Mouse (Mus musculus) heart, adult 2 months (tissue): ENCODE measurements around the gene Vps36. TPM values are rescaled to one million over a fixed set of nuclear protein-coding genes. Genes with fewer than 3 reads are reported as not detected.

Experiments
- DNase-seq, 2 experiments: peaks; one replicate each; pipeline ENCODE4 v3.0.0; 2021
- H3K27ac ChIP-seq: fragments of 200-600 bp; 2 replicates; pipeline ENCODE4 v1.8.1; 2022
- H3K27me3 ChIP-seq: fragments of 200-500 bp; 2 replicates; pipeline ENCODE4 v1.6.1; 2012; ENCODE audit warnings: mild to moderate bottlenecking, low read length, inconsistent platforms, mixed read lengths; ENCODE audit not compliant: control insufficient read depth, insufficient read depth
- H3K36me3 ChIP-seq: fragments of 200-500 bp; 2 replicates; pipeline ENCODE4 v1.6.1; 2012; ENCODE audit warnings: low read length, inconsistent platforms; ENCODE audit not compliant: control insufficient read depth, insufficient read depth
- H3K4me1 ChIP-seq: fragments of 200-500 bp; 2 replicates; pipeline ENCODE4 v1.6.1; 2011; ENCODE audit warnings: low read length; ENCODE audit not compliant: control insufficient read depth, insufficient read depth
- H3K4me3 ChIP-seq: fragments of 200-600 bp; 2 replicates; pipeline ENCODE4 v1.8.1; 2022
- H3K79me2 ChIP-seq: fragments of 200-500 bp; replicated peaks from 2 replicates; pipeline ENCODE4 v1.6.1; 2012; ENCODE audit warnings: mild to moderate bottlenecking, inconsistent platforms, low read length, moderate library complexity, mixed read lengths; ENCODE audit not compliant: control insufficient read depth, insufficient read depth
- H3K9ac ChIP-seq: fragments of 200-500 bp; 2 replicates; pipeline ENCODE4 v1.6.1; 2012; ENCODE audit warnings: low read depth, mild to moderate bottlenecking, control low read depth, inconsistent platforms, low read length, mixed read lengths
- CTCF ChIP-seq: fragments of 200-600 bp; IDR thresholded peaks from 2 replicates; pipeline ENCODE4 v1.8.1; 2022; ENCODE audit warnings: antibody characterized with exemption, mild to moderate bottlenecking, moderate library complexity
- EP300 ChIP-seq: fragments of 200-500 bp; IDR thresholded peaks from 2 replicates; pipeline ENCODE4 v1.6.1; 2011; ENCODE audit warnings: low read depth, low read length, control low read depth; ENCODE audit not compliant: insufficient read depth
- POLR2A ChIP-seq: fragments of 200-500 bp; IDR thresholded peaks from 2 replicates; pipeline ENCODE4 v1.6.1; 2011; ENCODE audit warnings: mild to moderate bottlenecking, low read depth, low read length, control low read depth; ENCODE audit not compliant: insufficient read depth
- WGBS: fragments of 180-500 bp; shearing (Covaris S2); methylation state at CpG from one replicate; pipeline ENCODE4 v1.1.7; 2018; 5-methylcytosine and 5-hydroxymethylcytosine counted together
- intact Hi-C: fragments of 180-260 bp; cut with DNase I; formaldehyde crosslinking; loops from one replicate; pipeline ENCODE4 v1.15.1; 2025
- long read RNA-seq: library from polyadenylated mRNA; stranded (forward); transcript quantifications from one replicate; pipeline ENCODE4 v2.0.0, GENCODE M21; 2021
- polyA plus RNA-seq: library from polyadenylated mRNA; depleted of rRNA; stranded (reverse); fragments of >200 nt; gene quantifications from 2 replicates; pipeline ENCODE4 v1.2.3, GENCODE M21; 2012; rRNA removed
- total RNA-seq, 2 experiments: library from RNA; stranded (reverse); gene quantifications; 2 replicates each; pipeline ENCODE4 v1.2.3; 2021

Gene Vps36
- 10 to 100 TPM; 25.2 to 27.0 TPM for total RNA-seq
- polyA plus RNA-seq = 9.9 and 16.2 TPM in 2 replicates
- long read RNA-seq, transcript Vps36-201 (14 exons, 3,574 nt) = major isoform, 27 of 36 reads
- long read RNA-seq, partial matches to known transcripts = 9 of 36 reads
- long read RNA-seq, other reads (novel, unspliced or antisense) = 0 of 36 reads

DNA sequence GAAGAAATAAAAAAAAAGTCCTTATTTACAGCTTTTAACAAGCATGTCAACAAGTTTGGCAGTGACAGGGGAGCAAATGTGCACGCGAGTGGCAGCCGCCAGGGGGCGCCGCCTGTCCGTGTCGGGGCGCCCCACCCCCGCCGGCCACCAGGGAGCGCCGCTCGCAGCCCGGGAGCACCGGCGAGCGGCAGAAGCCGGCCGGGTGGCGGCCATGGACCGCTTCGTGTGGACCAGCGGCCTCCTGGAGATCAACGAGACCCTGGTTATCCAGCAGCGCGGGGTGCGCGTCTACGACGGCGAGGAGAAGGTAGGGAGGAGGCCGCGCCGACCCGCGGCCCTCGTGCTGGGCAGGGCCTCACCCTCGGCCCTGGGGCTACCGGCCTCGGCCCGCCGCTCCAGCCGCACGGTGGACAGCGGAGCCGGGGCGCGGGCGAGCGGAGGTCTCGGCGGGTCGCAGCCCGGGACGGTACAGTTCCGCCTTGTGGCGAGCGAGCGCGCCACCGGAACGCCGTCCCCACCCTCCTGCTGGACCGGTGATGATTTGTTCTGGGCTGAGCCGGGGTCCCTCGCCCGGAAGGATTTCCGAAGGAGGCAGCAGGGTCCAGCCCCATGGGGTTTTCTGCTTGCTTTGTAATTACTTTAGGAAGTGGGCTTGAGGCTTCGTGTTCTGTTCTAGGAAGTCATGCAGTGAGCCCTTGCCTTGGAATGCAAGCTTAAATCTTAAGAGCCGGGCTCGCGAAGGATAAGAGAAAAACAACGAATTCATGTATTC lies at the start of gene Vps36:
Gene Vps36, plus strand, starts transcription at position 150 of the 772 bp plus-strand sequence.
- under 1% methylated on average over 73 of the region's 73 CpGs for WGBS
- TF ChIP-seq CTCF (peak; percentile 96), POLR2A (peak; percentile 52; the same call in 1 of the 2 replicates), EP300 (no peak)
- Histone ChIP-seq H3K9ac (peak within 1 kb of the TSS; percentile 99), H3K4me1 (no peaks in the 10 kb centered on the region; the same call in 1 of the 2 replicates), H3K27me3 (no peaks in the 10 kb centered on the region), H3K36me3 (0 out of 2 replicates have a peak, but pooled peaks cover 2% of the 10 kb centered on the region), H3K4me3 (peak within 1 kb of the TSS; percentile 81), H3K79me2 (peaks cover 4% of the 10 kb centered on the region; the same call in 1 of the 2 replicates), H3K27ac (peak within 1 kb of the TSS; percentile 99)
- peak; percentile 93 to 95 for DNase-seq
- intact Hi-C loops = loop anchor here (1.0 to 10.0 kb wide), 5 partner anchors 35 to 204 kb away; partner anchors contain the start of gene Slc25a15

GRCm38 (mm10) chr8:22143764-22144491 lies 48.7 kb upstream of the Vps36 start:
- DNase-seq = no peak
- no peak overlapping the region for H3K4me3 ChIP-seq
- no peak for TF ChIP-seq POLR2A
- no peak for TF ChIP-seq EP300
- TF ChIP-seq CTCF = no peak
- no peaks in the 10 kb centered on the region for H3K4me1 ChIP-seq
- H3K79me2 ChIP-seq = no peaks in the 10 kb centered on the region
- WGBS = 71% methylated on average over 1 of the region's 1 CpGs
- no peak overlapping the region for H3K27ac ChIP-seq
- no peaks in the 10 kb centered on the region for H3K27me3 ChIP-seq
- intact Hi-C loops = no loop called here
- H3K36me3 ChIP-seq = no peaks in the 10 kb centered on the region
- H3K9ac ChIP-seq = no peak overlapping the region

- intact Hi-C loops = no loop called here
- Histone ChIP-seq H3K36me3 (no peaks in the 10 kb centered on the region), H3K4me1 (no peaks in the 10 kb centered on the region), H3K27ac (no peak overlapping the region), H3K79me2 (no peaks in the 10 kb centered on the region), H3K9ac (no peak overlapping the region), H3K27me3 (no peaks in the 10 kb centered on the region), H3K4me3 (no peak overlapping the region)
- no peak for DNase-seq
- WGBS = 78% methylated on average over 6 of the region's 6 CpGs
- TF ChIP-seq POLR2A (no peak), EP300 (no peak), CTCF (no peak)
Measured at GRCm38 (mm10) chr8:22145831-22146230, 46.8 kb upstream of the Vps36 start.

- TF ChIP-seq POLR2A (no peak), EP300 (no peak), CTCF (no peak)
- H3K27ac ChIP-seq = no peak overlapping the region
- H3K9ac ChIP-seq = no peak overlapping the region
- no peaks in the 10 kb centered on the region for H3K4me1 ChIP-seq
- 81% methylated on average over 9 of the region's 9 CpGs for WGBS
- intact Hi-C loops = no loop called here
- no peak for DNase-seq
- H3K79me2 ChIP-seq = no peaks in the 10 kb centered on the region
- H3K36me3 ChIP-seq = no peaks in the 10 kb centered on the region
- no peak overlapping the region for H3K4me3 ChIP-seq
- H3K27me3 ChIP-seq = no peaks in the 10 kb centered on the region
Measured at GRCm38 (mm10) chr8:22147706-22148366, 44.8 kb upstream of the Vps36 start.

DNA sequence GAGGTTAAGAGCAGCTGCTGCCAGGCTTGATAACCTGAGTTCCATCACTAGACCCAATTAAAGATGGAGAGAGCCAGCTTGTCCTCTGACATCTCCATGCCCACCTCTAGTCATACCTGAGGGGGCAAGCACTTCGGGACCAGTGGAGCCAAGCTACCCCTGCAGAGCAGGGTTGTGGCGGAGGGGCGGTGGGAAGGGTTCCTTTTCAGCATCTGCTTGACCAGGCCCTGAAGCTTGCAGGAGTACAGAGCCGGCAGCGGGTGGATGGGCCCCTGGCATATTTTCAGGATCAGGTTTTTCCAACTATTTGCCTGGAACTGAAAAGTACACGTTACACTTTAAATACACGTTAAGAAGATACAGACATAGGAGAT lies 44.3 kb upstream of the Vps36 start:
- no peak for DNase-seq
- intact Hi-C loops = no loop called here
- Histone ChIP-seq H3K4me3 (no peak overlapping the region), H3K27me3 (no peaks in the 10 kb centered on the region), H3K27ac (no peak overlapping the region), H3K79me2 (no peaks in the 10 kb centered on the region), H3K9ac (no peak overlapping the region), H3K36me3 (no peaks in the 10 kb centered on the region), H3K4me1 (no peaks in the 10 kb centered on the region)
- TF ChIP-seq EP300 = no peak
- TF ChIP-seq CTCF = no peak
- TF ChIP-seq POLR2A = no peak
- 94% methylated on average over 7 of the region's 7 CpGs for WGBS
